Mouse (Mus musculus): ENCODE results near the gene Ache.

GRCm38 (mm10) chr5:137268131-137268910 is 19.0 kb upstream of the Ache start:
- TF ChIP-seq POLR2A (IDR thresholded peaks at IDR 0.05; ENCODE audit: borderline replicate concordance, control insufficient read depth, low read depth, low read length) (no peak), CTCF (IDR thresholded peaks at IDR 0.05; ENCODE audit: control insufficient read depth, insufficient read depth, low read length) (no peak)
